Mouse (Mus musculus): ENCODE data around the gene Coro1a. TPM values are rescaled to one million over a fixed set of nuclear protein-coding genes. Genes with fewer than 3 reads are reported as not detected.

Coro1a gene
- total RNA-seq, 2 experiments from 2014 or later, result 131 to 141 TPM

Other genes with a start within 250 kb of the Coro1a start
- gene Atp2a1, start 244.7 kb downstream of the Coro1a start, total RNA-seq (2021), result 1 to 10 TPM in 1 of 2 experiments, under 1 TPM in 1; 0.85 to 2.2 TPM
- 10 to 100 TPM; 65.7 to 68.1 TPM for gene Sh2b1, start 232.4 kb downstream of the Coro1a start, total RNA-seq (2021)
- gene Tufm, start 220.4 kb downstream of the Coro1a start, total RNA-seq (2021), result 10 to 100 TPM; 79.7 to 88.9 TPM
- 100 to 1,000 TPM; 122 to 124 TPM for gene Atxn2l, start 204.3 kb downstream of the Coro1a start, total RNA-seq (2021)
- gene Eif3c, start 141.4 kb downstream of the Coro1a start, total RNA-seq (2021), result 100 to 1,000 TPM; 182 to 189 TPM
- 1 to 10 TPM in 1 of 2 experiments, under 1 TPM in 1; 0.39 to 1.1 TPM for gene Apobr, start 122.8 kb downstream of the Coro1a start, total RNA-seq (2021)
- 10 to 100 TPM; 24.3 to 28.3 TPM for gene Cln3, start 122.0 kb downstream of the Coro1a start, total RNA-seq (2021)
- gene Il27, start 112.8 kb downstream of the Coro1a start, total RNA-seq (2021), result not detected
- gene Nupr1, start 76.9 kb downstream of the Coro1a start, total RNA-seq (2021), result 1 to 10 TPM; 4.2 to 4.4 TPM
- gene Sgf29, start 58.5 kb downstream of the Coro1a start, total RNA-seq (2021), result 10 to 100 TPM; 31.2 to 32.9 TPM
- 10 to 100 TPM; 10.7 to 16.5 TPM for gene Sult1a1, start 31.4 kb downstream of the Coro1a start, total RNA-seq (2021)
- 100 to 1,000 TPM; 119 to 129 TPM for gene Bola2, start 12.4 kb downstream of the Coro1a start, total RNA-seq (2021)
- gene Slx1b, start 12.0 kb downstream of the Coro1a start, total RNA-seq (2021), result 10 to 100 TPM; 16.2 to 19.8 TPM
- gene Mapk3, start 51.8 kb upstream of the Coro1a start, total RNA-seq (2021), result 100 to 1,000 TPM; 137 to 142 TPM
- 1 to 10 TPM; 2.2 to 2.5 TPM for gene Gdpd3, start 58.5 kb upstream of the Coro1a start, total RNA-seq (2021)
- 100 to 1,000 TPM; 195 to 196 TPM for gene Ypel3, start 69.2 kb upstream of the Coro1a start, total RNA-seq (2021)
- gene Tbx6, start 73.7 kb upstream of the Coro1a start, total RNA-seq (2021), result under 1 TPM; 0.53 to 0.57 TPM
- 10 to 100 TPM; 49.0 to 51.8 TPM for gene Ppp4c, start 84.7 kb upstream of the Coro1a start, total RNA-seq (2021)
- gene Fam57b, start 89.9 kb upstream of the Coro1a start, total RNA-seq (2021), result 100 to 1,000 TPM; 109 to 112 TPM
- gene 4930451I11Rik, start 123.9 kb upstream of the Coro1a start, total RNA-seq (2021), result not detected
- 10 to 100 TPM; 22.8 to 25.8 TPM for gene Doc2a, start 139.6 kb upstream of the Coro1a start, total RNA-seq (2021)
- 10 to 100 TPM; 27.6 to 34.7 TPM for gene Hirip3, start 154.2 kb upstream of the Coro1a start, total RNA-seq (2021)
- 10 to 100 TPM; 46.1 to 50.1 TPM for gene Ino80e, start 154.6 kb upstream of the Coro1a start, total RNA-seq (2021)
- 100 to 1,000 TPM; 141 to 147 TPM for gene Taok2, start 176.9 kb upstream of the Coro1a start, total RNA-seq (2021)
- 10 to 100 TPM; 25.2 to 27.5 TPM for gene Tmem219, start 215.1 kb upstream of the Coro1a start, total RNA-seq (2021)
- 100 to 1,000 TPM; 140 to 145 TPM for gene Kctd13, start 221.1 kb upstream of the Coro1a start, total RNA-seq (2021)
- gene Asphd1, start 241.8 kb upstream of the Coro1a start, total RNA-seq (2021), result 10 to 100 TPM; 35.2 to 38.6 TPM
- 100 to 1,000 TPM; 316 to 335 TPM for gene Sez6l2, start 242.8 kb upstream of the Coro1a start, total RNA-seq (2021)